Mouse (Mus musculus): ENCODE results near the gene Dicer1. TPM values are rescaled to one million over a fixed set of nuclear protein-coding genes. Genes with fewer than 3 reads are reported as not detected.

The Dicer1 gene
- polyA plus RNA-seq, 1 experiment from 2014 or later, result 53.2 TPM

- H3K9me3 ChIP-seq, result no peaks in the 10 kb centered on the region
- no peak overlapping the region for H3K4me2 ChIP-seq (replicated peaks)
- H3K4me3 ChIP-seq, result no peak overlapping the region
- no peak overlapping the region for H3K9ac ChIP-seq
- WGBS, result 57% methylated on average over 8 of the region's 8 CpGs
- peaks cover 69% of the 10 kb centered on the region for H3K36me3 ChIP-seq
- H3K4me1 ChIP-seq, result no peaks in the 10 kb centered on the region; the same call in 1 of the 2 replicates
- no peak for ATAC-seq (ENCODE audit: low FRiP score, low read depth)
- no peaks in the 10 kb centered on the region for H3K27me3 ChIP-seq (replicated peaks)
- no peak overlapping the region for H3K27ac ChIP-seq
Observed at GRCm38 (mm10) chr12:104699753-104700152, 52.0 kb downstream of the Dicer1 start.

GRCm38 (mm10) chr12:104695514-104695913 is 56.2 kb downstream of the Dicer1 start:
- Histone ChIP-seq H3K9ac (no peak overlapping the region), H3K9me3 (no peaks in the 10 kb centered on the region), H3K4me1 (no peaks in the 10 kb centered on the region; the same call in 1 of the 2 replicates), H3K27me3 (replicated peaks) (no peaks in the 10 kb centered on the region), H3K27ac (no peak overlapping the region), H3K36me3 (peaks cover 70% of the 10 kb centered on the region), H3K4me3 (no peak overlapping the region), H3K4me2 (replicated peaks) (no peak overlapping the region)
- WGBS, result 96% methylated on average over 2 of the region's 2 CpGs
- ATAC-seq (ENCODE audit: low FRiP score, low read depth), result no peak

- H3K36me3 ChIP-seq, result peaks cover 77% of the 10 kb centered on the region
- no peaks in the 10 kb centered on the region for H3K9me3 ChIP-seq
- H3K4me1 ChIP-seq, result no peaks in the 10 kb centered on the region
Observed at GRCm38 (mm10) chr12:104692864-104693263, 58.9 kb downstream of the Dicer1 start.

GRCm38 (mm10) chr12:104690412-104690811 is 61.3 kb downstream of the Dicer1 start:
- no peak overlapping the region for H3K4me3 ChIP-seq
- H3K4me1 ChIP-seq, result no peaks in the 10 kb centered on the region
- no peaks in the 10 kb centered on the region for H3K9me3 ChIP-seq
- H3K9ac ChIP-seq, result no peak overlapping the region
- peaks cover 66% of the 10 kb centered on the region for H3K36me3 ChIP-seq
- no peak overlapping the region for H3K4me2 ChIP-seq (replicated peaks)
- ATAC-seq (ENCODE audit: low FRiP score, low read depth), result no peak
- no peaks in the 10 kb centered on the region for H3K27me3 ChIP-seq (replicated peaks)
- 89% methylated on average over 7 of the region's 7 CpGs for WGBS
- H3K27ac ChIP-seq, result no peak overlapping the region

More at GRCm38 (mm10) chr12:104692864-104693263, 58.9 kb downstream of the Dicer1 start:
- no peak overlapping the region for H3K27ac ChIP-seq
- no peak overlapping the region for H3K9ac ChIP-seq
- no peak overlapping the region for H3K4me3 ChIP-seq
- H3K27me3 ChIP-seq (replicated peaks), result no peaks in the 10 kb centered on the region
- WGBS, result 65% methylated on average over 12 of the region's 12 CpGs
- 0 out of 2 replicates have a peak, but pooled peaks have one; percentile 25 for ATAC-seq (ENCODE audit: low FRiP score, low read depth)
- no peak overlapping the region for H3K4me2 ChIP-seq (replicated peaks)

- WGBS, result 86% methylated on average over 11 of the region's 11 CpGs
- Histone ChIP-seq H3K4me1 (no peaks in the 10 kb centered on the region), H3K4me2 (replicated peaks) (no peak overlapping the region), H3K9ac (no peak overlapping the region), H3K27me3 (replicated peaks) (no peaks in the 10 kb centered on the region), H3K9me3 (no peaks in the 10 kb centered on the region), H3K4me3 (no peak overlapping the region), H3K36me3 (peaks cover 51% of the 10 kb centered on the region), H3K27ac (no peak overlapping the region)
- ATAC-seq (ENCODE audit: low FRiP score, low read depth), result no peak
Observed at GRCm38 (mm10) chr12:104688870-104689269, 62.9 kb downstream of the Dicer1 start.

- 89% methylated on average over 8 of the region's 8 CpGs for WGBS
- no peak overlapping the region for H3K4me3 ChIP-seq
- H3K4me2 ChIP-seq (replicated peaks), result no peak overlapping the region
- H3K27me3 ChIP-seq (replicated peaks), result no peaks in the 10 kb centered on the region
- H3K36me3 ChIP-seq, result peaks cover 14% of the 10 kb centered on the region; the same call in 1 of the 2 replicates
- H3K4me1 ChIP-seq, result peaks cover 2% of the 10 kb centered on the region; the same call in 1 of the 2 replicates
- H3K27ac ChIP-seq, result no peak overlapping the region
- no peak for ATAC-seq (ENCODE audit: low FRiP score, low read depth)
- H3K9ac ChIP-seq, result no peak overlapping the region
- H3K9me3 ChIP-seq, result no peaks in the 10 kb centered on the region
Observed at GRCm38 (mm10) chr12:104684411-104684931, 67.3 kb downstream of the Dicer1 start.

GRCm38 (mm10) chr12:104679819-104680132 is 72.0 kb downstream of the Dicer1 start:
- WGBS, result 79% methylated on average over 8 of the region's 8 CpGs
- H3K4me2 ChIP-seq (replicated peaks), result no peak overlapping the region
- no peak overlapping the region for H3K4me3 ChIP-seq
- ATAC-seq (ENCODE audit: low FRiP score, low read depth), result no peak
- no peaks in the 10 kb centered on the region for H3K9me3 ChIP-seq
- no peak overlapping the region for H3K9ac ChIP-seq
- no peak overlapping the region for H3K27ac ChIP-seq
- peaks cover 25% of the 10 kb centered on the region for H3K4me1 ChIP-seq
- H3K27me3 ChIP-seq (replicated peaks), result no peaks in the 10 kb centered on the region
- H3K36me3 ChIP-seq, result no peaks in the 10 kb centered on the region

- Histone ChIP-seq H3K27me3 (replicated peaks) (no peaks in the 10 kb centered on the region), H3K4me1 (peaks cover 25% of the 10 kb centered on the region), H3K4me3 (no peak overlapping the region), H3K9me3 (no peaks in the 10 kb centered on the region), H3K27ac (no peak overlapping the region), H3K36me3 (no peaks in the 10 kb centered on the region), H3K4me2 (replicated peaks) (peak overlapping the region; percentile 30; the same call in 1 of the 2 replicates), H3K9ac (no peak overlapping the region)
- 37% methylated on average over 26 of the region's 26 CpGs for WGBS
- ATAC-seq (ENCODE audit: low FRiP score, low read depth), result peak; percentile 38; the same call in 1 of the 2 replicates
Observed at GRCm38 (mm10) chr12:104679121-104679818, 72.5 kb downstream of the Dicer1 start.

- no peak overlapping the region for H3K27ac ChIP-seq
- no peak for ATAC-seq (ENCODE audit: low FRiP score, low read depth)
- H3K9me3 ChIP-seq, result no peaks in the 10 kb centered on the region
- peak overlapping the region; percentile 30; the same call in 1 of the 2 replicates for H3K4me2 ChIP-seq (replicated peaks)
- WGBS, result 57% methylated on average over 10 of the region's 14 CpGs
- H3K36me3 ChIP-seq, result no peaks in the 10 kb centered on the region
- no peak overlapping the region for H3K4me3 ChIP-seq
- H3K9ac ChIP-seq, result no peak overlapping the region
- peaks cover 25% of the 10 kb centered on the region for H3K4me1 ChIP-seq
- no peaks in the 10 kb centered on the region for H3K27me3 ChIP-seq (replicated peaks)
Observed at GRCm38 (mm10) chr12:104678462-104678861, 73.3 kb downstream of the Dicer1 start.

GRCm38 (mm10) chr12:104677371-104677924 is 74.3 kb downstream of the Dicer1 start:
- Histone ChIP-seq H3K9ac (no peak overlapping the region), H3K27me3 (replicated peaks) (no peaks in the 10 kb centered on the region), H3K36me3 (no peaks in the 10 kb centered on the region), H3K27ac (no peak overlapping the region), H3K4me3 (no peak overlapping the region), H3K4me1 (peaks cover 25% of the 10 kb centered on the region), H3K9me3 (no peaks in the 10 kb centered on the region), H3K4me2 (replicated peaks) (no peak overlapping the region)
- ATAC-seq (ENCODE audit: low FRiP score, low read depth), result no peak
- whole genome bisulfite sequencing, result 86% methylated on average over 9 of the region's 9 CpGs

- H3K27me3 ChIP-seq (replicated peaks), result no peaks in the 10 kb centered on the region
- H3K27ac ChIP-seq, result no peak overlapping the region
- peaks cover 25% of the 10 kb centered on the region for H3K4me1 ChIP-seq
- ATAC-seq (ENCODE audit: low FRiP score, low read depth), result peak; percentile 42; the same call in 1 of the 2 replicates
- no peaks in the 10 kb centered on the region for H3K9me3 ChIP-seq
- no peak overlapping the region for H3K4me2 ChIP-seq (replicated peaks)
- H3K9ac ChIP-seq, result no peak overlapping the region
- no peaks in the 10 kb centered on the region for H3K36me3 ChIP-seq
- 57% methylated on average over 13 of the region's 13 CpGs for WGBS
- no peak overlapping the region for H3K4me3 ChIP-seq
Observed at GRCm38 (mm10) chr12:104676535-104677370, 75.0 kb downstream of the Dicer1 start.

GRCm38 (mm10) chr12:104672976-104673375 is 78.8 kb downstream of the Dicer1 start:
- Histone ChIP-seq H3K36me3 (no peaks in the 10 kb centered on the region), H3K4me2 (replicated peaks) (no peak overlapping the region), H3K9me3 (no peaks in the 10 kb centered on the region), H3K4me1 (peaks cover 9% of the 10 kb centered on the region), H3K4me3 (no peak overlapping the region), H3K9ac (no peak overlapping the region), H3K27ac (no peak overlapping the region), H3K27me3 (replicated peaks) (no peaks in the 10 kb centered on the region)
- 71% methylated on average over 5 of the region's 5 CpGs for whole genome bisulfite sequencing
- no peak for ATAC-seq (ENCODE audit: low FRiP score, low read depth)

Measured in neural tube, embryonic 12.5 days (tissue).